Comparison of ENCODE assay signal across 24 mouse cellular contexts in genomic region chr8:111233730-111234129, GRCm38 (mm10).
"Had no signal": no experiment of that assay in that cellular context is flagged by ENCODE, and none has a peak within 500 bp of the region (broad histone marks: within the 10 kb centered on the region; RNA-seq: fewer than 3 reads in every experiment).

No protein-coding gene starts in this region.

- H3K36me3 ChIP-seq: heart, embryonic 13.5 days; heart, embryonic 15.5 days; hindbrain, embryonic 13.5 days; hindbrain, embryonic 15.5 days; kidney, embryonic 15.5 days; limb, embryonic 12.5 days had no signal

- ATAC-seq: hindbrain, postnatal 0 days; intestine, embryonic 16.5 days had no signal

- H3K27ac ChIP-seq: heart, adult 2 months; heart, embryonic 13.5 days; heart, embryonic 15.5 days; hindbrain, embryonic 13.5 days; hindbrain, embryonic 15.5 days; hindbrain, postnatal 0 days; kidney, embryonic 15.5 days; kidney, postnatal 0 days; left cerebral cortex, adult 2 months; limb, embryonic 10.5 days; limb, embryonic 12.5 days had no signal

- H3K9ac ChIP-seq: heart, embryonic 13.5 days; heart, embryonic 15.5 days; hindbrain, embryonic 13.5 days; hindbrain, embryonic 15.5 days; kidney, embryonic 15.5 days; limb, embryonic 12.5 days had no signal

- H3K27me3 ChIP-seq: heart, embryonic 13.5 days; heart, embryonic 15.5 days; hindbrain, embryonic 13.5 days; hindbrain, embryonic 15.5 days; kidney, embryonic 15.5 days; limb, embryonic 12.5 days had no signal

- H3K9me3 ChIP-seq: heart, embryonic 13.5 days; heart, embryonic 15.5 days; hindbrain, embryonic 13.5 days; hindbrain, embryonic 15.5 days; kidney, embryonic 15.5 days; limb, embryonic 10.5 days; limb, embryonic 12.5 days had no signal

- H3K4me2 ChIP-seq: heart, embryonic 11.5 days; heart, embryonic 13.5 days; heart, embryonic 15.5 days; hindbrain, embryonic 13.5 days; hindbrain, embryonic 15.5 days; kidney, embryonic 15.5 days; limb, embryonic 12.5 days had no signal

- H3K4me3 ChIP-seq: heart, adult 2 months; heart, embryonic 13.5 days; heart, embryonic 15.5 days; hindbrain, embryonic 13.5 days; hindbrain, embryonic 15.5 days; kidney, embryonic 15.5 days; left cerebral cortex, adult 2 months; limb, embryonic 10.5 days; limb, embryonic 12.5 days had no signal

- DNase-seq: gastrocnemius, postnatal 14 days; gastrocnemius, postnatal 36 days; heart, adult 2 months; heart, postnatal 14 days; heart, postnatal 36 days; kidney, adult 11 months; kidney, adult 2 months; kidney, adult 9 months; kidney, postnatal 14 days; layer of hippocampus, adult 9-11 months; layer of hippocampus, postnatal 36 days; liver had no signal

- H3K4me1 ChIP-seq: hindbrain, embryonic 13.5 days; hindbrain, embryonic 15.5 days; kidney, embryonic 15.5 days had no signal
